Comparison of ENCODE assay signal across 24 mouse cellular contexts in genomic region chr12:99400907-99401306, GRCm38 (mm10).
"Had no signal": no experiment of that assay in that cellular context is flagged by ENCODE, and none has a peak within 500 bp of the region (broad histone marks: within the 10 kb centered on the region; RNA-seq: fewer than 3 reads in every experiment).

No protein-coding gene starts in this region.

- H3K27me3 ChIP-seq: heart, embryonic 12.5 days; hindbrain, embryonic 13.5 days; hindbrain, embryonic 15.5 days; kidney, embryonic 15.5 days; limb, embryonic 13.5 days; limb, embryonic 15.5 days had no signal

- H3K4me3 ChIP-seq: gastrocnemius, adult 2 months; heart, embryonic 10.5 days; heart, embryonic 12.5 days; hindbrain, embryonic 13.5 days; hindbrain, embryonic 15.5 days; kidney, embryonic 15.5 days; limb, embryonic 13.5 days; limb, embryonic 15.5 days had no signal

- DNase-seq: gastrocnemius, adult 2 months; gastrocnemius, postnatal 10 days; gastrocnemius, postnatal 25 days; heart, adult 18-20 months; heart, postnatal 10 days; heart, postnatal 36 days; kidney, adult 11 months; kidney, adult 2 months; kidney, adult 9 months; kidney, postnatal 14 days; kidney, postnatal 36 days; layer of hippocampus, adult 9-11 months; layer of hippocampus, postnatal 36 days; left cerebral cortex, postnatal 4 days had no signal

- H3K27ac ChIP-seq: gastrocnemius, adult 2 months; heart, embryonic 10.5 days; hindbrain, embryonic 13.5 days; hindbrain, embryonic 15.5 days; hindbrain, postnatal 0 days; kidney, embryonic 15.5 days; kidney, postnatal 0 days; limb, embryonic 13.5 days; limb, embryonic 15.5 days had no signal

- H3K9me3 ChIP-seq: heart, embryonic 10.5 days; hindbrain, embryonic 13.5 days; hindbrain, embryonic 15.5 days; limb, embryonic 15.5 days had no signal

- ATAC-seq: hindbrain, postnatal 0 days; intestine, embryonic 16.5 days had no signal

- H3K36me3 ChIP-seq: heart, embryonic 12.5 days; hindbrain, embryonic 13.5 days; hindbrain, embryonic 15.5 days; kidney, embryonic 15.5 days; limb, embryonic 13.5 days; limb, embryonic 15.5 days had no signal

- H3K4me2 ChIP-seq: heart, embryonic 12.5 days; hindbrain, embryonic 13.5 days; hindbrain, embryonic 15.5 days; kidney, embryonic 15.5 days; limb, embryonic 13.5 days; limb, embryonic 15.5 days had no signal

- H3K4me1 ChIP-seq: heart, embryonic 10.5 days; hindbrain, embryonic 13.5 days; hindbrain, embryonic 15.5 days; kidney, embryonic 15.5 days had no signal

- H3K9ac ChIP-seq: heart, embryonic 12.5 days; hindbrain, embryonic 13.5 days; hindbrain, embryonic 15.5 days; kidney, embryonic 15.5 days; limb, embryonic 13.5 days; limb, embryonic 15.5 days had no signal
